ENCODE assay signal across 8 mouse cellular contexts in the genomic region with DNA sequence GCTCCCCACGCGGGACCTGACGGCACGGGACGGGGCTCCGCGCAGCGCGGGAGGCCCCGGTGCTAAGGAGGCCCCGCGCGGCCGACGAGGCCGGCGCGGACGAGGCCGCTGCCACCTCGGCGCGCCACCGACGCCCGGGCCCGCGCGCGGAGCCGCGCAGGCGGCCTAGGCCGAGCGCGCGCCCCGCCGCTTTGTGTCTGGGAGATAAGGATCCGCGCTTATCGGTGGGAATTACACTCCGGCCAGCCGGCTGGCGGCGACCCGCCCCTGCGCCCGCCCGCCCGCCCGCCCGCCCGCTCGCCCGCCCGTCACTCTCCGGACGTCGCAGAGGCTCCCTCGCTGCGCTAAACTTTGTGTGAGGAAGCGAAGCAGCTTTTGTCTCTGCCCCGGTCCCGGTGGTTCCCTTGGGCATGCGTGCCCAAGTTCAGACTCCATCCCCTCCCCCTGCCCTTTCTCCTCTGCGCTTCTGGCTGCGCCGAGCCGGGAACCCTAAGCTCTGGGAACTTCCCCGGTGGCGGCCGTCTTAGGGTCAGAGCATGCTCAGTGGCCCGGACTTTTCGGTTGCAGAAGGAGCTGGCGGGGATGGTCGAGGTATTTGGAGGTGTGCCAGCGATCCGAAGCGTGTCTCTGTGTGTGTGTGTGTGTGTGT. TPM values are rescaled to one million over a fixed set of nuclear protein-coding genes. Genes with fewer than 3 reads are reported as not detected.
DNase-seq lines count a peak whose midpoint lies in the region; ATAC-seq and TF ChIP-seq lines count a peak whose summit lies in the region.

No protein-coding gene starts in this region.

- peaks cover 51% of the 10 kb centered on the region for H3K79me2 ChIP-seq in C2C12 (ENCODE audit: control insufficient read depth, insufficient read depth)

- peak; percentile 72 to 84 for DNase-seq in adrenal gland, postnatal 36 days
- DNase-seq in embryonic facial prominence, embryonic 14.5 days (ENCODE audit: low spot score), result peak; percentile 82
- DNase-seq in heart, adult 8-10 months (ENCODE audit: low spot score), result peak; percentile 75
- DNase-seq in kidney, adult 9 months, result peak; percentile 86
- peak; percentile 53 for DNase-seq in liver, embryonic 13.5 days
- peak; percentile 85 for DNase-seq in neural tube, embryonic 11.5 days (ENCODE audit: low spot score)

- no peaks in the 10 kb centered on the region for H3K9me3 ChIP-seq in embryonic facial prominence, embryonic 14.5 days (ENCODE audit: control insufficient read depth, low read length)
- H3K9me3 ChIP-seq in liver, embryonic 13.5 days (replicated peaks), result no peaks in the 10 kb centered on the region
- H3K9me3 ChIP-seq in neural tube, embryonic 11.5 days (ENCODE audit: control insufficient read depth, low read length), result no peaks in the 10 kb centered on the region
- H3K9me3 ChIP-seq in stomach, embryonic 15.5 days, result no peaks in the 10 kb centered on the region

- peaks cover 17% of the 10 kb centered on the region for H3K36me3 ChIP-seq in C2C12 (ENCODE audit: control insufficient read depth, insufficient read depth)
- H3K36me3 ChIP-seq in embryonic facial prominence, embryonic 14.5 days (ENCODE audit: control insufficient read depth, insufficient read depth, low read length), result 0 out of 2 replicates have a peak, but pooled peaks cover 10% of the 10 kb centered on the region
- 0 out of 2 replicates have a peak, but pooled peaks cover 5% of the 10 kb centered on the region for H3K36me3 ChIP-seq in liver, embryonic 13.5 days
- H3K36me3 ChIP-seq in neural tube, embryonic 11.5 days (ENCODE audit: control insufficient read depth, insufficient read depth, low read length), result peaks cover 2% of the 10 kb centered on the region
- H3K36me3 ChIP-seq in stomach, embryonic 15.5 days, result no peaks in the 10 kb centered on the region

- peaks cover 49% of the 10 kb centered on the region for H3K4me1 ChIP-seq in embryonic facial prominence, embryonic 14.5 days (ENCODE audit: control insufficient read depth, insufficient read depth, low read length)
- peaks cover 43% of the 10 kb centered on the region for H3K4me1 ChIP-seq in liver, embryonic 13.5 days (replicated peaks)
- H3K4me1 ChIP-seq in neural tube, embryonic 11.5 days (ENCODE audit: control insufficient read depth, insufficient read depth, low read length), result peaks cover 17% of the 10 kb centered on the region
- peaks cover 34% of the 10 kb centered on the region for H3K4me1 ChIP-seq in stomach, embryonic 15.5 days

- H3K79me3 ChIP-seq in C2C12 (ENCODE audit: low read depth), result peaks cover 49% of the 10 kb centered on the region

- H3K27me3 ChIP-seq in C2C12 (ENCODE audit: control insufficient read depth, insufficient read depth, insufficient read length), result no peaks in the 10 kb centered on the region
- H3K27me3 ChIP-seq in embryonic facial prominence, embryonic 14.5 days (replicated peaks; ENCODE audit: control insufficient read depth, insufficient read depth, low read length), result no peaks in the 10 kb centered on the region
- no peaks in the 10 kb centered on the region for H3K27me3 ChIP-seq in liver, embryonic 13.5 days
- no peaks in the 10 kb centered on the region for H3K27me3 ChIP-seq in neural tube, embryonic 11.5 days (ENCODE audit: control insufficient read depth, insufficient read depth, low read length)
- H3K27me3 ChIP-seq in stomach, embryonic 15.5 days (replicated peaks), result no peaks in the 10 kb centered on the region

- under 1% methylated on average over 17 of the region's 80 CpGs for WGBS in embryonic facial prominence, embryonic 14.5 days
- under 1% methylated on average over 78 of the region's 80 CpGs for WGBS in liver, embryonic 13.5 days (ENCODE audit: insufficient replicate concordance)
- WGBS in neural tube, embryonic 11.5 days, result under 1% methylated on average over 69 of the region's 80 CpGs
- WGBS in stomach, embryonic 15.5 days, result under 1% methylated on average over 80 of the region's 80 CpGs

- peak; percentile 75 for ATAC-seq in embryonic facial prominence, embryonic 14.5 days (ENCODE audit: low read depth)
- ATAC-seq in liver, embryonic 13.5 days (ENCODE audit: low read depth), result peak; percentile 80
- peak; percentile 65 for ATAC-seq in neural tube, embryonic 11.5 days (ENCODE audit: insufficient read depth, low FRiP score, low TSS enrichment)
- ATAC-seq in stomach, embryonic 15.5 days (ENCODE audit: insufficient read depth, low FRiP score, low read depth), result peak; percentile 69

- H3K9ac ChIP-seq in embryonic facial prominence, embryonic 14.5 days (ENCODE audit: low read depth, low read length), result peak overlapping the region; percentile 99
- peak overlapping the region; percentile 92 for H3K9ac ChIP-seq in liver, embryonic 13.5 days
- H3K9ac ChIP-seq in neural tube, embryonic 11.5 days (ENCODE audit: low read length), result peak overlapping the region; percentile 95
- H3K9ac ChIP-seq in stomach, embryonic 15.5 days, result peak overlapping the region; percentile 92

- H3ac ChIP-seq in C2C12 (ENCODE audit: control insufficient read depth, insufficient read length, low read depth), result peak overlapping the region; percentile 98

- peak overlapping the region; percentile 58 for H3K4me2 ChIP-seq in embryonic facial prominence, embryonic 14.5 days (ENCODE audit: low read depth, low read length)
- H3K4me2 ChIP-seq in liver, embryonic 13.5 days, result peak overlapping the region; percentile 88
- H3K4me2 ChIP-seq in neural tube, embryonic 11.5 days (ENCODE audit: low read depth), result peak overlapping the region; percentile 54
- H3K4me2 ChIP-seq in stomach, embryonic 15.5 days, result peak overlapping the region; percentile 55

- peak overlapping the region; percentile 99 for H3K27ac ChIP-seq in embryonic facial prominence, embryonic 14.5 days (replicated peaks; ENCODE audit: low read depth, low read length)
- peak overlapping the region; percentile 88 for H3K27ac ChIP-seq in liver, embryonic 13.5 days
- H3K27ac ChIP-seq in neural tube, embryonic 11.5 days (ENCODE audit: low read depth, low read length), result peak overlapping the region; percentile 99
- peak overlapping the region; percentile 99 for H3K27ac ChIP-seq in stomach, embryonic 15.5 days

- no peak for TF ChIP-seq CTCF in C2C12 (IDR thresholded peaks at IDR 0.05; ENCODE audit: control insufficient read depth, insufficient read depth, insufficient read length)

- H3K4me3 ChIP-seq in C2C12 (ENCODE audit: insufficient read depth, poor library complexity, severe bottlenecking), result peak overlapping the region; percentile 71
- H3K4me3 ChIP-seq in embryonic facial prominence, embryonic 14.5 days (ENCODE audit: low read depth, low read length), result peak overlapping the region; percentile 80
- peak overlapping the region; percentile 76 for H3K4me3 ChIP-seq in liver, embryonic 13.5 days (replicated peaks)
- H3K4me3 ChIP-seq in neural tube, embryonic 11.5 days (ENCODE audit: low read depth, low read length), result peak overlapping the region; percentile 78
- H3K4me3 ChIP-seq in stomach, embryonic 15.5 days (replicated peaks), result peak overlapping the region; percentile 76

TF ChIP-seq in C2C12, 6 proteins besides CTCF, POLR2A, EP300 and RAD21:
- TF ChIP-seq CEBPB (IDR thresholded peaks at IDR 0.05; ENCODE audit: low read depth) (no peak), FOSL1 (IDR thresholded peaks at IDR 0.05; ENCODE audit: insufficient read depth, low read length, poor library complexity, severe bottlenecking) (no peak), MAX (IDR thresholded peaks at IDR 0.05) (no peak), USF1 (IDR thresholded peaks at IDR 0.05; ENCODE audit: low read depth) (no peak), MYOD1 (IDR thresholded peaks at IDR 0.05; ENCODE audit: control insufficient read depth, insufficient read length, low read depth) (no peak), MYOG (IDR thresholded peaks at IDR 0.05; ENCODE audit: control insufficient read depth, extremely low read depth, insufficient read length) (no peak)
TF ChIP-seq in C2C12: peak in this region for 0.

RNA-seq across cellular contexts. Expression of a gene that starts 0.5 kb away (rescaled TPM):
- 12.4 TPM for polyA plus RNA-seq in C2C12 (2012; fragmentation: generic; extraction: Trizol)
- 10 to 100 TPM; 57.2 to 59.9 TPM for total RNA-seq in adrenal gland, postnatal 36 days (2021)
- polyA plus RNA-seq in embryonic facial prominence, embryonic 14.5 days (2014; fragmentation: Nextera tagmentation; extraction: Ambion mirVana), result 45.3 and 45.9 TPM in 2 replicates
- total RNA-seq in heart, adult 8-10 months (2022), result 10 to 100 TPM; 28.0 to 32.0 (median 28.8) TPM
- 3.7 and 5.3 TPM in 2 replicates for polyA plus RNA-seq in liver, embryonic 13.5 days (2015; fragmentation: Nextera tagmentation; extraction: Ambion mirVana)
- 56.4 and 58.9 TPM in 2 replicates for polyA plus RNA-seq in neural tube, embryonic 11.5 days (2014; fragmentation: Nextera tagmentation; extraction: Ambion mirVana)
- 23.5 and 25.6 TPM in 2 replicates for polyA plus RNA-seq in stomach, embryonic 15.5 days (2015; fragmentation: Nextera tagmentation; extraction: Ambion mirVana)

RNA-seq across cellular contexts. Expression of a gene that starts 50.3 kb away (rescaled TPM):
- polyA plus RNA-seq in C2C12 (2012; fragmentation: generic; extraction: Trizol), result 0.04 TPM
- total RNA-seq in adrenal gland, postnatal 36 days (2021), result not detected
- 0.49 and 0.79 TPM in 2 replicates for polyA plus RNA-seq in embryonic facial prominence, embryonic 14.5 days (2014; fragmentation: Nextera tagmentation; extraction: Ambion mirVana)
- not detected for total RNA-seq in heart, adult 8-10 months (2022)
- not detected in 2 replicates for polyA plus RNA-seq in liver, embryonic 13.5 days (2015; fragmentation: Nextera tagmentation; extraction: Ambion mirVana)
- polyA plus RNA-seq in neural tube, embryonic 11.5 days (2014; fragmentation: Nextera tagmentation; extraction: Ambion mirVana), result not detected in 2 replicates
- 4.0 TPM in 2 replicates for polyA plus RNA-seq in stomach, embryonic 15.5 days (2015; fragmentation: Nextera tagmentation; extraction: Ambion mirVana)

Comparison
In these comparisons a context has a peak if more than half of its experiments do, and no peak if none do; other contexts are left out.
1. Peak in every context shown above with its lines: DNase-seq, ATAC-seq, H3K4me3 ChIP-seq and H3K27ac ChIP-seq.